Mouse (Mus musculus): Measurements from ENCODE around the gene Tbc1d15. TPM values are rescaled to one million over a fixed set of nuclear protein-coding genes. Genes with fewer than 3 reads are reported as not detected.

Tbc1d15 gene
- polyA plus RNA-seq, 1 experiment from 2014 or later = 74.4 TPM

DNA sequence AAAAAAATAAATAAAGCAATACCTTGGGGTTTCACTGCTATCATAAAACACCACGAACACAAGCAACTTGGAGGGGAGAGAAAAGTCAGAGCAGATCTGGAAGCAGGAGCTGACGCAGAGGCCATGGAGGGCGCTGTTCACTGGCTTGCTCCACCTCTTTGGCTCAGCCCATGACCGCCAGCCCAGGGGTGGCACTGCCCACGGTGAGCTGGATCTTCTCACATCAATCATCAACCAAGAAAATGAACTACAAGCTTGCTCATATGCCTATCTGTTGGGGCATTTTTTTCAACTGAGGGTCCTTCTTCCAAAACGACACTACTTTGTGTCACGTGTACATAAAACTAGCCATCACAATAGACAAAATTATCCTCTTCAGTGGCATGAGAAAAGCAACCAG is 24.7 kb downstream of the Tbc1d15 start:
- Histone ChIP-seq H3K27me3 (ENCODE audit: insufficient read depth, low read length) (no peaks in the 10 kb centered on the region), H3K4me1 (ENCODE audit: insufficient read depth) (no peaks in the 10 kb centered on the region), H3K9me3 (ENCODE audit: low read depth, low read length) (no peaks in the 10 kb centered on the region), H3K27ac (ENCODE audit: low read depth) (no peak overlapping the region), H3K4me3 (ENCODE audit: low read depth, low read length) (no peak overlapping the region), H3K9ac (no peak overlapping the region), H3K36me3 (ENCODE audit: insufficient read depth) (peaks cover 10% of the 10 kb centered on the region; the same call in 1 of the 2 replicates), H3K4me2 (no peak overlapping the region)
- 88% methylated on average over 7 of the region's 7 CpGs for WGBS
- DNase-seq (no peak), ATAC-seq (ENCODE audit: insufficient read depth) (no peak)
- TF ChIP-seq CTCF (IDR thresholded peaks at IDR 0.05; ENCODE audit: low read depth) = no peak

DNA sequence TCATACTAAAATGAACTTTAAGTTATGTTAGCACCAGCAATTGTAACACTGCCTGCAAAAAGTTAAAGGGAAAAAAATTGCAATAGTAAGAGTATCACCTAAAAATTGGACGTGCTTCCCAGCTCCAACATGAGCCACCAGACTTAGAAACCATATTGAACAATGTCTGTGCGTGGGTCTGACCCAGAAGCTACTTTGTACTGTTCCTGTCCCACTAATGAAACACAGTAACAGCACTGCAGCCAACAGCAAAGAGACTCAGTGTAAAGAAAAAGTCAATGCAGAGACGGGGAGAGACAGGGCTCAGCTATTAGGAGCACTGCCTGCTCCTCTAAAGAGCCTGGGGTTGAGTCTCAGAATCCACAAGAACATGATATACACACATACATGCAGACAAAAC is 27.4 kb downstream of the Tbc1d15 start:
- Histone ChIP-seq H3K4me1 (ENCODE audit: insufficient read depth) (no peaks in the 10 kb centered on the region), H3K9ac (no peak overlapping the region), H3K27ac (ENCODE audit: low read depth) (no peak overlapping the region), H3K4me2 (no peak overlapping the region), H3K27me3 (ENCODE audit: insufficient read depth, low read length) (no peaks in the 10 kb centered on the region), H3K4me3 (ENCODE audit: low read depth, low read length) (no peak overlapping the region), H3K9me3 (ENCODE audit: low read depth, low read length) (no peaks in the 10 kb centered on the region), H3K36me3 (ENCODE audit: insufficient read depth) (peaks cover 17% of the 10 kb centered on the region; the same call in 1 of the 2 replicates)
- WGBS = 88% methylated on average over 3 of the region's 3 CpGs
- no peak for TF ChIP-seq CTCF (IDR thresholded peaks at IDR 0.05; ENCODE audit: low read depth)
- no peak for ATAC-seq (ENCODE audit: insufficient read depth)
- DNase-seq = no peak

- Histone ChIP-seq H3K27ac (ENCODE audit: low read depth) (no peak overlapping the region), H3K36me3 (ENCODE audit: insufficient read depth) (peaks cover 48% of the 10 kb centered on the region), H3K9ac (no peak overlapping the region)
Measured at GRCm38 (mm10) chr10:115212916-115213580, 38.2 kb downstream of the Tbc1d15 start.

DNA sequence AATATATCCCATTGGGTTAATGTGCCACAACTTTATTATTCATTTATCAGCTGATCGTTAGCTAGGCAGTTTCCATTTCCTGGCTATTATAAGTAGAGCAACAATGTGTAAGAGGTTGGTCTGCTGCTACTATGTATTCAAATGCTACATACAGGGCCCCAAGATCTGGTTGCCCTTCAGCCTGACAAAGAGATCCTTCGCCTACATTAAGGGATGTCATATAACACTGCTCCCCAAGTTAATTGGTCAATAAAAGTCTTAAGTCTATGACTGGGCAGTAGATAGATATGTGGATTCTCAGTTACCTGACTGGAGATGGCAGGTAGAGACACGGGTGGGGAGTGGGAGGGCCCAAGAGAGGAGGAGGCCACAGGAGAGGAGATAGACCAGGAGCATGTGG is 45.4 kb downstream of the Tbc1d15 start:
- H3K27me3 ChIP-seq (ENCODE audit: insufficient read depth, low read length) = no peaks in the 10 kb centered on the region
- H3K9me3 ChIP-seq (ENCODE audit: low read depth, low read length) = no peaks in the 10 kb centered on the region
- WGBS = 78% methylated on average over 3 of the region's 3 CpGs
- H3K4me1 ChIP-seq (ENCODE audit: insufficient read depth) = no peaks in the 10 kb centered on the region
- no peak overlapping the region for H3K4me2 ChIP-seq
- DNase-seq (no peak), ATAC-seq (ENCODE audit: insufficient read depth) (no peak)
- peaks cover 41% of the 10 kb centered on the region for H3K36me3 ChIP-seq (ENCODE audit: insufficient read depth)
- H3K4me3 ChIP-seq (ENCODE audit: low read depth, low read length) = no peak overlapping the region
- H3K9ac ChIP-seq = no peak overlapping the region
- TF ChIP-seq CTCF (IDR thresholded peaks at IDR 0.05; ENCODE audit: low read depth) = no peak
- no peak overlapping the region for H3K27ac ChIP-seq (ENCODE audit: low read depth)

More at GRCm38 (mm10) chr10:115212916-115213580, 38.2 kb downstream of the Tbc1d15 start:
- no peak for DNase-seq
- Histone ChIP-seq H3K4me3 (ENCODE audit: low read depth, low read length) (no peak overlapping the region), H3K4me1 (ENCODE audit: insufficient read depth) (no peaks in the 10 kb centered on the region), H3K27me3 (ENCODE audit: insufficient read depth, low read length) (no peaks in the 10 kb centered on the region), H3K9me3 (ENCODE audit: low read depth, low read length) (no peaks in the 10 kb centered on the region), H3K4me2 (no peak overlapping the region)
- 93% methylated on average over 11 of the region's 11 CpGs for WGBS
- no peak for ATAC-seq (ENCODE audit: insufficient read depth)
- TF ChIP-seq CTCF (IDR thresholded peaks at IDR 0.05; ENCODE audit: low read depth) = no peak

DNA sequence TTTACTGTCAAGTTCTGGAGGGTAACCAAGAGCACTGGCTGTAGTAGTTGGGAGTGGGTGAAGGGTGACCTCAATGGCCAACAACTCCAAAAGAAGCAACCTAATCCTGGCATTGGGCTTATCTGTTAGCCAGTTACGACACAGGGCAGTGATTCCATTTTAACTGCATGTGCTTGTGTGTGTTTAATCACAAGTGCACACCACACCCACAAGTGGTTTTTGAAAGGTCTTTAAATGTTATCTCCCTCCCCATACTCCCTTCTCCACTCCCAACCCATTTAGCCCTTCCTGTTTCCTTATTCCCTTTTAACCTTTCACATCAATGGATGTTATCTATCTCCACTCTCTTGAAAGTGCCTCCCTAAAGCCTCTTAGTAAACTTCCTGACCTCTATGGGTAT is 46.0 kb downstream of the Tbc1d15 start:
- H3K4me2 ChIP-seq = no peak overlapping the region
- peaks cover 45% of the 10 kb centered on the region for H3K36me3 ChIP-seq (ENCODE audit: insufficient read depth)
- H3K4me1 ChIP-seq (ENCODE audit: insufficient read depth) = no peaks in the 10 kb centered on the region
- no peaks in the 10 kb centered on the region for H3K27me3 ChIP-seq (ENCODE audit: insufficient read depth, low read length)
- no peak overlapping the region for H3K27ac ChIP-seq (ENCODE audit: low read depth)
- 64% methylated on average over 1 of the region's 1 CpGs for WGBS
- H3K9ac ChIP-seq = no peak overlapping the region
- H3K4me3 ChIP-seq (ENCODE audit: low read depth, low read length) = no peak overlapping the region
- no peak for ATAC-seq (ENCODE audit: insufficient read depth)
- no peaks in the 10 kb centered on the region for H3K9me3 ChIP-seq (ENCODE audit: low read depth, low read length)
- no peak for TF ChIP-seq CTCF (IDR thresholded peaks at IDR 0.05; ENCODE audit: low read depth)
- no peak for DNase-seq

- Histone ChIP-seq H3K36me3 (ENCODE audit: insufficient read depth) (no peaks in the 10 kb centered on the region), H3K9me3 (ENCODE audit: low read depth, low read length) (no peaks in the 10 kb centered on the region), H3K4me2 (no peak overlapping the region), H3K27me3 (ENCODE audit: insufficient read depth, low read length) (no peaks in the 10 kb centered on the region), H3K9ac (no peak overlapping the region), H3K4me1 (ENCODE audit: insufficient read depth) (no peaks in the 10 kb centered on the region), H3K27ac (ENCODE audit: low read depth) (no peak overlapping the region), H3K4me3 (ENCODE audit: low read depth, low read length) (no peak overlapping the region)
- WGBS = 81% methylated on average over 7 of the region's 7 CpGs
- no peak for DNase-seq
- ATAC-seq (ENCODE audit: insufficient read depth) = no peak
- no peak for TF ChIP-seq CTCF (IDR thresholded peaks at IDR 0.05; ENCODE audit: low read depth)
Measured at GRCm38 (mm10) chr10:115191214-115191613, 60.1 kb downstream of the Tbc1d15 start.

DNA sequence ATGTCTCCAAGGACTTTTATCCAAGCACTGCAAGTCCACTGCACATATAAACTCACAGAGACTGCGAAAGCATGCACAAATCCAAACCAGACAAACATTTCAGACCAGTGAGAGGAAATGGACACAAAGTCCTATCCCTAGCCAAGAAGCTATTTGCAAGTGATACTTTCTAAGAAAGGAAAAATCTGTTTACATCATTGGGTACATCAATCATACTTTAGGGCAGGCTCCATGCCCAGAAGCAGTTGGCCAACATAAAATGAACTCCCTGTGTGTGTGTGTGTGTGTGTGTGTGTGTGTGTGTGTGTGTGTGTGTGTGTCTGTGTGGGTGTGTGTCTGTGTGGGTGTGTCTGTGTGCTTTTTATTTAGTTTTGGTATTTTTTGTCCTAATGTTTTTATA is 63.9 kb downstream of the Tbc1d15 start:
- ATAC-seq (ENCODE audit: insufficient read depth) = no peak
- H3K4me2 ChIP-seq = no peak overlapping the region
- WGBS = 83% methylated on average over 1 of the region's 1 CpGs

More for the DNA sequence above, 63.9 kb downstream of the Tbc1d15 start:
- no peaks in the 10 kb centered on the region for H3K9me3 ChIP-seq (ENCODE audit: low read depth, low read length)
- H3K4me3 ChIP-seq (ENCODE audit: low read depth, low read length) = no peak overlapping the region
- peak; percentile 23 for DNase-seq
- no peaks in the 10 kb centered on the region for H3K36me3 ChIP-seq (ENCODE audit: insufficient read depth)
- no peaks in the 10 kb centered on the region for H3K4me1 ChIP-seq (ENCODE audit: insufficient read depth)
- H3K27me3 ChIP-seq (ENCODE audit: insufficient read depth, low read length) = no peaks in the 10 kb centered on the region
- no peak overlapping the region for H3K9ac ChIP-seq
- no peak overlapping the region for H3K27ac ChIP-seq (ENCODE audit: low read depth)
- TF ChIP-seq CTCF (IDR thresholded peaks at IDR 0.05; ENCODE audit: low read depth) = no peak

All from lung, embryonic 14.5 days (tissue).